Mouse (Mus musculus) CH12.LX (cell line): ENCODE measurements around the gene Setd5. TPM values are rescaled to one million over a fixed set of nuclear protein-coding genes. Genes with fewer than 3 reads are reported as not detected.

ENCODE experiments used
- DNase-seq: peaks from one replicate; pipeline ENCODE4 v3.0.0-alpha.2; 2013; ENCODE audit errors: extremely low read depth
- H3K27ac ChIP-seq: 2 replicates; pipeline ENCODE4 v1.5.1; 2012; ENCODE audit warnings: low read depth, mild to moderate bottlenecking, control low read depth, moderate library complexity; ENCODE audit not compliant: insufficient read depth
- H3K27me3 ChIP-seq: replicated peaks from 2 replicates; pipeline ENCODE3; 2012; ENCODE audit warnings: inconsistent platforms
- H3K36me3 ChIP-seq, 2 experiments: replicated peaks in 1 of 2; 2 replicates each; pipeline versions ENCODE3 to v1.6.1; 2012; ENCODE audit warnings: inconsistent platforms in 1 of 2, low read length in 1 of 2, mild to moderate bottlenecking in 1 of 2, mixed read lengths in 1 of 2, moderate library complexity in 1 of 2; ENCODE audit not compliant: control insufficient read depth in 1 of 2, insufficient read depth in 1 of 2
- H3K4me1 ChIP-seq, 2 experiments: 2 replicates each; pipeline ENCODE4 v1.6.1; 2012; ENCODE audit warnings: inconsistent platforms in 1 of 2, moderate library complexity in 1 of 2; ENCODE audit not compliant: insufficient read depth in 2 of 2, control insufficient read depth in 1 of 2
- H3K4me2 ChIP-seq: 2 replicates; pipeline ENCODE4 v1.6.1; 2012; ENCODE audit warnings: low read depth, mild to moderate bottlenecking, control low read depth; ENCODE audit not compliant: poor library complexity, insufficient read depth, severe bottlenecking
- H3K4me3 ChIP-seq, 3 experiments: fragments of 150-350 bp in 1 of 3; sonication (generic) in 1 of 3; replicated peaks in 1 of 3; 2 replicates each; pipeline versions ENCODE3 to v1.5.1; 2011 to 2012; ENCODE audit warnings: low read depth in 2 of 3, low read length in 2 of 3, mild to moderate bottlenecking in 2 of 3, moderate library complexity in 2 of 3, control low read depth in 1 of 3, improper control_type of control experiment in 1 of 3, inconsistent platforms in 1 of 3, mixed read lengths in 1 of 3; ENCODE audit not compliant: poor library complexity in 1 of 3
- H3K79me2 ChIP-seq: replicated peaks from 2 replicates; pipeline ENCODE4 v1.6.1; 2012; ENCODE audit warnings: mild to moderate bottlenecking, moderate library complexity; ENCODE audit not compliant: control insufficient read depth, poor library complexity, insufficient read depth, severe bottlenecking; ENCODE audit errors: extremely low read depth
- H3K9ac ChIP-seq: 2 replicates; pipeline ENCODE4 v1.6.1; 2012; ENCODE audit warnings: low read depth, mild to moderate bottlenecking, control low read depth, moderate library complexity; ENCODE audit not compliant: insufficient read depth
- H3K9me3 ChIP-seq: replicated peaks from 2 replicates; pipeline ENCODE3; 2012; ENCODE audit warnings: low read length, inconsistent platforms, mixed read lengths
- BHLHE40 ChIP-seq: IDR thresholded peaks from 2 replicates; pipeline ENCODE4 v1.6.1; 2011; ENCODE audit warnings: mild to moderate bottlenecking, low read depth, low read length, improper control_type of control experiment
- CHD1 ChIP-seq: IDR thresholded peaks from 2 replicates; pipeline ENCODE4 v1.6.1; 2012; ENCODE audit warnings: low read depth, low read length, improper control_type of control experiment, inconsistent platforms
- CTCF ChIP-seq, 2 experiments: IDR thresholded peaks in 1 of 2; conservative IDR thresholded peaks in 1 of 2; 2 replicates each; pipeline ENCODE4 v1.5.1; 2011 to 2012; ENCODE audit warnings: low read depth in 2 of 2, low read length in 2 of 2, improper control_type of control experiment in 1 of 2, inconsistent platforms in 1 of 2, mild to moderate bottlenecking in 1 of 2, moderate library complexity in 1 of 2
- E2F4 ChIP-seq: IDR thresholded peaks from 2 replicates; pipeline ENCODE4 v1.6.1; 2011; ENCODE audit warnings: low read depth, low read length, improper control_type of control experiment; ENCODE audit not compliant: insufficient replicate concordance
- ETS1 ChIP-seq: conservative IDR thresholded peaks from 2 replicates; pipeline ENCODE4 v1.6.1; 2012; ENCODE audit warnings: low read depth, mild to moderate bottlenecking, inconsistent platforms, low read length, improper control_type of control experiment, moderate library complexity
- KAT2A ChIP-seq: IDR thresholded peaks from 2 replicates; pipeline ENCODE4 v1.6.1; 2012; ENCODE audit warnings: low read length, improper control_type of control experiment, inconsistent platforms; ENCODE audit not compliant: insufficient replicate concordance
- MAFK ChIP-seq: IDR thresholded peaks from 2 replicates; pipeline ENCODE4 v1.6.1; 2011; ENCODE audit warnings: low read length, improper control_type of control experiment; ENCODE audit not compliant: insufficient replicate concordance
- MXI1 ChIP-seq: IDR thresholded peaks from 2 replicates; pipeline ENCODE4 v1.6.1; 2011; ENCODE audit warnings: mild to moderate bottlenecking, low read depth, low read length, improper control_type of control experiment
- MYC ChIP-seq: IDR thresholded peaks from 2 replicates; pipeline ENCODE4 v1.6.1; 2011; ENCODE audit warnings: low read depth, mild to moderate bottlenecking, improper control_type of control experiment, low read length
- POLR2A ChIP-seq: IDR thresholded peaks from 2 replicates; pipeline ENCODE4 v1.6.1; 2011; ENCODE audit warnings: low read depth, mild to moderate bottlenecking, improper control_type of control experiment, low read length
- POLR2AphosphoS2 ChIP-seq: IDR thresholded peaks from 2 replicates; pipeline ENCODE4 v1.6.1; 2011; ENCODE audit warnings: low read depth, low read length, improper control_type of control experiment
- RCOR1 ChIP-seq: conservative IDR thresholded peaks from 2 replicates; pipeline ENCODE4 v1.6.1; 2012; ENCODE audit warnings: low read depth, mild to moderate bottlenecking, inconsistent platforms, low read length, improper control_type of control experiment
- TBP ChIP-seq: conservative IDR thresholded peaks from 2 replicates; pipeline ENCODE4 v1.6.1; 2011; ENCODE audit warnings: low read depth, low read length, improper control_type of control experiment
- UBTF ChIP-seq: IDR thresholded peaks from 2 replicates; pipeline ENCODE4 v1.6.1; 2012; ENCODE audit warnings: low read depth, mild to moderate bottlenecking, inconsistent platforms, low read length, improper control_type of control experiment, moderate library complexity
- ZKSCAN1 ChIP-seq: IDR thresholded peaks from 2 replicates; pipeline ENCODE4 v1.6.1; 2012; ENCODE audit warnings: low read depth, inconsistent platforms, low read length, improper control_type of control experiment, borderline replicate concordance
- ZMIZ1 ChIP-seq: IDR thresholded peaks from 2 replicates; pipeline ENCODE4 v1.6.1; 2012; ENCODE audit warnings: low read depth, mild to moderate bottlenecking, inconsistent platforms, low read length, improper control_type of control experiment
- ZNF384 ChIP-seq: IDR thresholded peaks from 2 replicates; pipeline ENCODE4 v1.6.1; 2012; ENCODE audit warnings: low read depth, low read length, improper control_type of control experiment, inconsistent platforms
- dilution Hi-C: fragments of 300-500 bp; cut with MboI; formaldehyde crosslinking; loops from 2 replicates; pipeline ENCODE4 v1.14.3; 2020; ENCODE audit warnings: low sequenced_read_pairs; ENCODE audit not compliant: extremely low pct_unique_long_range_greater_than_20kb, extremely low pct_ligation_motif_present
- in situ Hi-C: fragments of 300-500 bp; cut with MboI; formaldehyde crosslinking; loops from 3 replicates; pipeline ENCODE4 v1.14.3; 2019; ENCODE audit warnings: low sequenced_read_pairs, low pct_ligation_motif_present, low pct_unique_long_range_greater_than_20kb, mixed read lengths
- polyA plus RNA-seq: library from polyadenylated mRNA; unstranded; fragments of >175 nt; gene quantifications from 2 replicates; pipeline ENCODE4 v1.2.1, GENCODE M21; 2012; ENCODE audit warnings: low read depth; ENCODE audit not compliant: insufficient read length
- total RNA-seq, 2 experiments: library from RNA; depleted of rRNA; stranded (reverse); fragments of 300-350 nt in 1 of 2; fragments of >200 nt in 1 of 2; gene quantifications; 2 replicates each; pipeline ENCODE4 v1.2.3; 2012 to 2014

Gene Setd5
- total and polyA plus RNA-seq, 3 experiments: 56.8 to 80.4 (median 67.4) TPM

DNA sequence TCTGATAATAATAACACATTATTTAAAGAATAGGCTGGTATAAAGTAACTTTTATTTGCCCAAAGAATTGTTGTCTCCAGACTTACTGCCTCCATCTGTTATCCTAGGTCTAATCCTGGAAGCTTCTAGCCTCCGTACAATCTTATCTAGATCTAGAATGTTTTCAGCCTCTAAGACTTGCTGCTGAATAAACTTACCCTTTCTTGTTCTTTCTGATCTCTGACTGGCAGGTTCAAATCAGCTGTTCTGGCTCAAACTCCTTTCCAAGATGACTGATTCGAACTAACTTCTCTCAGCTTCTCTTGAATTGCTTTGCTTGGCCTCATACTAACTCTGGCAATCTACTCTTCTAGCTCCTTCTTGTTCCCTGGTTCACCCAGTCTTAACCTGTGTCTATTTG is 36.8 kb upstream of the Setd5 start:
- Histone ChIP-seq H3K36me3 (no peaks in the 10 kb centered on the region), H3K27ac (no peak overlapping the region), H3K4me2 (no peak overlapping the region), H3K4me1 (peaks cover 3 to 22% of the 10 kb centered on the region in 2 experiments; a peak in 2 of 4 replicates), H3K79me2 (peaks cover 7% of the 10 kb centered on the region; the same call in 1 of the 2 replicates), H3K9me3 (no peaks in the 10 kb centered on the region), H3K9ac (no peak overlapping the region)
- in situ Hi-C loops: loop anchor here (5.0 to 10.0 kb wide), 2 partner anchors 37 to 264 kb away; partner anchors contain the start of genes Brpf1 and Setd5
- DNase-seq: no peak
- TF ChIP-seq RCOR1 (no peak), POLR2AphosphoS2 (no peak), POLR2A (no peak), CTCF (conservative IDR thresholded peaks at IDR 0.05 in 1 of 2, IDR thresholded peaks at IDR 0.05 in 1 of 2; ENCODE audit: low read depth in 2 of 2, low read length in 2 of 2) (no peak), MYC (no peak), KAT2A (no peak)
- TF ChIP-seq, all 38 proteins: peak for 0
- Histone ChIP-seq H3K27me3 (no peaks in the 10 kb centered on the region), H3K4me3 (no peak overlapping the region)
- dilution Hi-C loops: no loop called here

DNA sequence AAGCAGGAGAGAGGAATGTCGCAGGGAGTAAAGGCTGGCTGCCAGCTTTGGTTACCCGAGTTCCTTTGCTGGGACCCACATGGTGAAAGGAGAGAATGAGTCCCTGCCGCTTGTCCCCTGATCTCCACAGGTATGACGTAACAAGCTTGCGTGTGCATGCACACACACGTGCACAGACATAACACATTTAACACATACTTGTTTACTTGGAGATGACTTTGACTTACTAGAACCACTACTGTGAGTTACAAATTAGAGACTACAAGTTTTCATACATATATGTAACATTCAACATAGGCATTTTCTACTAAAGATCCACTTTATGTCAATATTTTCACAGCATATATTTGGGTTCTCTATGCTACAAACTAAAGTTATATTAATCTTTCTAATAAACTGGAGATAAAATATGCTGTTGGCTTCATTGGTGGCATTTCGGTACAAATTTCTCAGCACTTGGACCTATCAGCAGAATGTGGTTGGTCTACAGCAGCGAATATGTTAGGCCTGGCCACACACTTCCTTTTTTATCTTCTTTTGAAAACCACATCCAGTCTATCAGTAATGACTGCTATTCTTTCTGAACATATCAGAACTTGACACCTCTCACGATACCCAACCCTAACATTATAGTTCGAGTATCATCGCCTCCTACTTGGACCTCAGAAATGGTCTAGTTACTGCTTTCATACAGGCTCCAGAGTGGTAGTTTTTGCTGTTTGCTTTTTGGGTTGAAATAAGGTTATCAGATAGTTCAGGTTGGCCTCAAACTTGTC is 35.8 kb upstream of the Setd5 start:
- Histone ChIP-seq H3K9me3 (no peaks in the 10 kb centered on the region), H3K79me2 (peaks cover 10% of the 10 kb centered on the region), H3K9ac (no peak overlapping the region), H3K4me2 (no peak overlapping the region), H3K4me1 (peaks cover 3 to 22% of the 10 kb centered on the region in 2 experiments; a peak in 2 of 4 replicates), H3K4me3 (no peak overlapping the region), H3K27me3 (no peaks in the 10 kb centered on the region), H3K27ac (no peak overlapping the region), H3K36me3 (no peaks in the 10 kb centered on the region)
- in situ Hi-C loops: loop anchor here (5.0 to 10.0 kb wide), 2 partner anchors 36 to 263 kb away; partner anchors contain the start of genes Brpf1 and Setd5
- dilution Hi-C loops: no loop called here
- DNase-seq: no peak
- TF ChIP-seq POLR2AphosphoS2: no peak
- no peak for TF ChIP-seq E2F4
- TF ChIP-seq BHLHE40: no peak
- TF ChIP-seq MYC: no peak
- no peak for TF ChIP-seq UBTF
- TF ChIP-seq ZNF384: no peak
- TF ChIP-seq ZMIZ1: no peak
- no peak for TF ChIP-seq ETS1
- no peak for TF ChIP-seq TBP
- TF ChIP-seq ZKSCAN1: no peak
- no peak for TF ChIP-seq CTCF (conservative IDR thresholded peaks at IDR 0.05 in 1 of 2, IDR thresholded peaks at IDR 0.05 in 1 of 2; ENCODE audit: low read depth in 2 of 2, low read length in 2 of 2)
- TF ChIP-seq CHD1: no peak
- TF ChIP-seq MAFK: no peak
- no peak for TF ChIP-seq MXI1
